Comparison of ENCODE assay signal across 9 mouse cellular contexts in the genomic region with DNA sequence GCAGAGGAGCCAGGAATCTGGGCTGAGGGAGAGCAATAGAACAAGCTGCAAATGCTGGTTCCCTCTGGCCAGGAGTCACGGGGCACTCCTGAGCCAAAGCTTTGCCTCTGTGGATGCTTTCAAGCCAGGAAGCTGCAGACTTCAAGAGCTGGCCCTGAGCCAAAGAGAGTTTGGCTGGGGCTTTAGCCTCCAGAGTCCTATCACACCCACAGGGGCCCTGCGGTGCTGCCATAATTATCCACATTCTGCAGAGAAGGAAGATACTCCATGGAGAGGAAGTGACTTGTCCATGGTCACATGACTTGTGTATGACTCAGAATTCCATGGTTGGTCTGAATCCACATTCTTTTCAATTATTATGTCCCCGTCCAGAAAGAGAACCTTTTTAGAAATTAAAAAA. TPM values are rescaled to one million over a fixed set of nuclear protein-coding genes. Genes with fewer than 3 reads are reported as not detected.
DNase-seq lines count a peak whose midpoint lies in the region; ATAC-seq and TF ChIP-seq lines count a peak whose summit lies in the region.
"Had no signal": no experiment of that assay in that cellular context is flagged by ENCODE, and none has a peak within 500 bp of the region (broad histone marks: within the 10 kb centered on the region; RNA-seq: fewer than 3 reads in every experiment).

No protein-coding gene starts in this region.

- no peak overlapping the region for H3K9ac ChIP-seq in intestine, embryonic 15.5 days
- no peak overlapping the region for H3K9ac ChIP-seq in intestine, postnatal 0 days (ENCODE audit: low read depth, low read length)
- H3K9ac ChIP-seq: neural tube, embryonic 15.5 days had no signal

- no peak overlapping the region for H3K4me2 ChIP-seq in intestine, embryonic 15.5 days (replicated peaks)
- H3K4me2 ChIP-seq in intestine, postnatal 0 days (replicated peaks; ENCODE audit: low read depth): no peak overlapping the region
- H3K4me2 ChIP-seq: neural tube, embryonic 15.5 days had no signal

- peak; percentile 35 for DNase-seq in brain, embryonic 14.5 days (ENCODE audit: low read depth)
- DNase-seq in heart, postnatal 4 days: peak; percentile 70
- DNase-seq in embryo, embryonic 9.5 days (ENCODE audit: extremely low spot score): no peak
- DNase-seq in thymus, postnatal 10 days (ENCODE audit: low spot score in 2 of 2): no peak

- no peaks in the 10 kb centered on the region for H3K36me3 ChIP-seq in intestine, embryonic 15.5 days
- no peaks in the 10 kb centered on the region for H3K36me3 ChIP-seq in intestine, postnatal 0 days (ENCODE audit: control insufficient read depth, insufficient read depth)
- no peaks in the 10 kb centered on the region for H3K36me3 ChIP-seq in C2C12 (ENCODE audit: control insufficient read depth, insufficient read depth)
- H3K36me3 ChIP-seq: neural tube, embryonic 15.5 days had no signal

- TF ChIP-seq POLR2A in brain, embryonic 14.5 days (IDR thresholded peaks at IDR 0.05; ENCODE audit: borderline replicate concordance, extremely low read depth, insufficient read depth, insufficient read length, poor library complexity, severe bottlenecking): no peak

- 42% methylated on average over 3 of the region's 3 CpGs for WGBS in intestine, embryonic 15.5 days
- 32% methylated on average over 3 of the region's 3 CpGs for WGBS in intestine, postnatal 0 days

- H3K4me3 ChIP-seq in intestine, embryonic 15.5 days (replicated peaks): no peak overlapping the region
- no peak overlapping the region for H3K4me3 ChIP-seq in intestine, postnatal 0 days (ENCODE audit: low read depth, low read length)
- no peak overlapping the region for H3K4me3 ChIP-seq in C2C12 (ENCODE audit: insufficient read depth, poor library complexity, severe bottlenecking)
- H3K4me3 ChIP-seq: neural tube, embryonic 15.5 days had no signal

- TF ChIP-seq CTCF in intestine, postnatal 0 days (IDR thresholded peaks at IDR 0.05; ENCODE audit: low read depth): no peak
- TF ChIP-seq CTCF in C2C12 (IDR thresholded peaks at IDR 0.05; ENCODE audit: control insufficient read depth, insufficient read depth, insufficient read length): no peak
- no peak for TF ChIP-seq CTCF in brain, embryonic 14.5 days (IDR thresholded peaks at IDR 0.05; ENCODE audit: borderline replicate concordance, extremely low read depth, insufficient read depth, insufficient read length)

- no peaks in the 10 kb centered on the region for H3K9me3 ChIP-seq in intestine, embryonic 15.5 days
- H3K9me3 ChIP-seq in intestine, postnatal 0 days (ENCODE audit: control insufficient read depth): no peaks in the 10 kb centered on the region
- H3K9me3 ChIP-seq: neural tube, embryonic 15.5 days had no signal

- no peaks in the 10 kb centered on the region for H3K79me3 ChIP-seq in C2C12 (ENCODE audit: low read depth)

- 0 out of 2 replicates have a peak, but pooled peaks have one; percentile 31 for ATAC-seq in intestine, embryonic 15.5 days
- no peak for ATAC-seq in intestine, postnatal 0 days

- no peak overlapping the region for H3K27ac ChIP-seq in intestine, embryonic 15.5 days
- H3K27ac ChIP-seq in intestine, postnatal 0 days (ENCODE audit: low read depth, low read length): no peak overlapping the region
- H3K27ac ChIP-seq: neural tube, embryonic 15.5 days had no signal

- H3K27me3 ChIP-seq in intestine, embryonic 15.5 days (replicated peaks): no peaks in the 10 kb centered on the region
- no peaks in the 10 kb centered on the region for H3K27me3 ChIP-seq in intestine, postnatal 0 days (replicated peaks; ENCODE audit: control insufficient read depth, insufficient read depth, low read length)
- no peaks in the 10 kb centered on the region for H3K27me3 ChIP-seq in C2C12 (ENCODE audit: control insufficient read depth, insufficient read depth, insufficient read length)
- H3K27me3 ChIP-seq: neural tube, embryonic 15.5 days had no signal

- H3ac ChIP-seq in C2C12 (ENCODE audit: control insufficient read depth, insufficient read length, low read depth): no peak overlapping the region

- H3K79me2 ChIP-seq in C2C12 (ENCODE audit: control insufficient read depth, insufficient read depth): no peaks in the 10 kb centered on the region

- H3K4me1 ChIP-seq in intestine, embryonic 15.5 days (replicated peaks): peaks cover 11% of the 10 kb centered on the region
- no peaks in the 10 kb centered on the region; the same call in 1 of the 2 replicates for H3K4me1 ChIP-seq in intestine, postnatal 0 days (replicated peaks; ENCODE audit: control insufficient read depth, insufficient read depth, low read length)

TF ChIP-seq in C2C12, 6 proteins besides CTCF, POLR2A, EP300 and RAD21:
- TF ChIP-seq MAX (IDR thresholded peaks at IDR 0.05): no peak
- TF ChIP-seq USF1 (IDR thresholded peaks at IDR 0.05; ENCODE audit: low read depth): peak; percentile 94
- no peak for TF ChIP-seq MYOD1 (IDR thresholded peaks at IDR 0.05; ENCODE audit: control insufficient read depth, insufficient read length, low read depth)
- peak; percentile 48 for TF ChIP-seq FOSL1 (IDR thresholded peaks at IDR 0.05; ENCODE audit: insufficient read depth, low read length, poor library complexity, severe bottlenecking)
- TF ChIP-seq CEBPB (IDR thresholded peaks at IDR 0.05; ENCODE audit: low read depth): no peak
- no peak for TF ChIP-seq MYOG (IDR thresholded peaks at IDR 0.05; ENCODE audit: control insufficient read depth, extremely low read depth, insufficient read length)

RNA-seq across cellular contexts. Expression of a gene that starts 39.6 kb away (rescaled TPM):
- 0.97 and 0.98 TPM in 2 replicates for polyA plus RNA-seq in intestine, embryonic 15.5 days (2015; fragmentation: Nextera tagmentation; extraction: Ambion mirVana)
- 0.46 TPM in 2 replicates for polyA plus RNA-seq in intestine, postnatal 0 days (2015; fragmentation: Nextera tagmentation; extraction: Ambion mirVana)
- 0.55 TPM for polyA plus RNA-seq in C2C12 (2012; fragmentation: generic; extraction: Trizol)
- 0.42 and 0.50 TPM in 2 replicates for polyA plus RNA-seq in brain, embryonic 14.5 days (2012; rRNA removed)
- total RNA-seq in heart, postnatal 4 days (2021): under 1 TPM; 0.14 TPM
- polyA plus RNA-seq: liver, embryonic 16.5 days had no signal

Comparison
In these comparisons a context has a peak if more than half of its experiments do, and no peak if none do; other contexts are left out.
1. DNase-seq: peak in brain, embryonic 14.5 days (single experiment) and heart, postnatal 4 days (single experiment); none in embryo, embryonic 9.5 days (single experiment) and thymus, postnatal 10 days (0 of 2).